Comparison of ENCODE assay signal across 14 mouse cellular contexts in the genomic region with DNA sequence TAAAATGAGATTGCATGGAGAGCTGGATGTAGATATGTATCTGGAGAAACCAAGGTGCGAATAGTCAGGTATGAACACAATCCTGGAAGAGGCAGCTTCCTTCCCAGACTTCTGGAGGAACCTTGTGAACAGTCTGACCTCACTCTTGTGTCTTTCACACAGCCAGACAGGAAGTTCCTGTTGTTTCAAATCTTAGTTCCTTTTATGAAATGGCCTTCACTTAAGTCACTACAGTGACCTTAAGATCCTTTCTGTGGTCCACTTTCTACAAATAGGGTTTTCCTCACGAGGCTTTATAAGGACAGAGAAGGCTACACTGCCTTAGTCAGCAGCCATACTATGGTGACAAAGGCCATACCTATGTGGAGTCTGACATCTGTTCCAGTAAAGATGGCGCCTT.
"Had no signal": no experiment of that assay in that cellular context is flagged by ENCODE, and none has a peak within 500 bp of the region (broad histone marks: within the 10 kb centered on the region; RNA-seq: fewer than 3 reads in every experiment).

No protein-coding gene starts in this region.

- H3K9ac ChIP-seq: intestine, embryonic 15.5 days; kidney, embryonic 15.5 days; liver, embryonic 14.5 days; midbrain, embryonic 12.5 days had no signal

- H3K36me3 ChIP-seq: intestine, embryonic 15.5 days; kidney, embryonic 15.5 days; limb, embryonic 10.5 days; midbrain, embryonic 12.5 days had no signal

- H3K4me2 ChIP-seq: intestine, embryonic 15.5 days; kidney, embryonic 15.5 days; midbrain, embryonic 12.5 days had no signal

- DNase-seq: kidney, adult 18-20 months; kidney, postnatal 14 days; lung, adult 2 months; lung, postnatal 10 days; right cerebral cortex, adult 18-20 months; thymus, postnatal 14 days had no signal

- ATAC-seq: intestine, embryonic 15.5 days; midbrain, embryonic 16.5 days had no signal

- H3K4me3 ChIP-seq: intestine, embryonic 15.5 days; kidney, embryonic 15.5 days; left cerebral cortex, adult 2 months; limb, embryonic 10.5 days; midbrain, embryonic 12.5 days had no signal

- H3K27ac ChIP-seq: intestine, embryonic 15.5 days; kidney, embryonic 15.5 days; left cerebral cortex, adult 2 months; limb, embryonic 10.5 days; liver, embryonic 14.5 days; midbrain, embryonic 12.5 days; stomach, postnatal 0 days had no signal

- H3K9me3 ChIP-seq: intestine, embryonic 15.5 days; kidney, embryonic 15.5 days; limb, embryonic 10.5 days; midbrain, embryonic 12.5 days had no signal

- H3K27me3 ChIP-seq: intestine, embryonic 15.5 days; kidney, embryonic 15.5 days; midbrain, embryonic 12.5 days had no signal

- H3K4me1 ChIP-seq: intestine, embryonic 15.5 days; kidney, embryonic 15.5 days; limb, embryonic 10.5 days; midbrain, embryonic 12.5 days had no signal
